Mouse (Mus musculus) c-Kit-negative CD71-positive TER-119-positive erythroid progenitor cells, embryonic 14.5 days (primary cell): ENCODE data around the gene Clp1.

Experiments
- DNase-seq: peaks from one replicate; pipeline ENCODE4 v3.0.0-alpha.2; 2013; ENCODE audit warnings: low read depth, low spot score

Gene Clp1

GRCm38 (mm10) chr2:84714422-84714810 lies 12.7 kb downstream of the Clp1 start:
- no peak for DNase-seq

DNA sequence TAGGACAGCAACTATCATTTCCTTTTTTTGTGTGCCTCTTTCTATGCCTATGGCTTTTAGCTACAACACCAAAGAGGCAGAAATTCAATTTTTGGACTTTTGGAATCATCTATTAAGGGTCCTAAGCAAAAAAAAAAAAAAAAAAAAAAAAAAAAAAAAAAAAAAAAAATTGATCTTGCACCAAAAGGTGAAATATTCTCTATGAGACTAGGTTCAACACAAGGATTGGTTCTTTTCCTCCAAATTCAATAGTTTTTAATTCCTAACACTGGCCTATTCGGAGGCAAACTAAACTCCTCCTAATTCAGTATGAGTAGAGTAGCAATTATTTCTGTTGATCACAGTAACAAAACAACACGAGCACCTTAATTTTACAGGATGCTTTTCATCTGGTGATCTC lies 15.3 kb downstream of the Clp1 start:
- DNase-seq = no peak

- DNase-seq = no peak
Observed at GRCm38 (mm10) chr2:84707523-84707922, 19.6 kb downstream of the Clp1 start.

DNA sequence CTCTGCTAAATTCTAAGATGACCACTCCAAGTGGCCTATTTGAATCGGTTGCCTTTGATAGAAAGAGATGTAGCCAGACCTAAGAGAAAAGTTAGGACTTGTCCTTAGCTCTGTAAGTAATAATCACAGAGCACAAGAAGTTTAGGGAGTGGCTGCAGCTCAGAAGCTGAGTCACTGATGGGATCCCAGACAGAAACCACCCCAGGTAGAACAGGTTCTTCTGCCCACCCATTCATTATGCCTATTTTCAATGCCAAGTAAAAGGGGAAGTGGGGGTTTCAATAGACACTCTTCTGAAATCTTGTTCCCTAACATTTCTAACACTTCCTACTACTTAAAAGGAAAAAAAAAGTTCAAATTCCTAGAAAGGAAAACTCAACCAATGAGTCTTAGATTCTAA lies 21.9 kb downstream of the Clp1 start:
- no peak for DNase-seq

DNA sequence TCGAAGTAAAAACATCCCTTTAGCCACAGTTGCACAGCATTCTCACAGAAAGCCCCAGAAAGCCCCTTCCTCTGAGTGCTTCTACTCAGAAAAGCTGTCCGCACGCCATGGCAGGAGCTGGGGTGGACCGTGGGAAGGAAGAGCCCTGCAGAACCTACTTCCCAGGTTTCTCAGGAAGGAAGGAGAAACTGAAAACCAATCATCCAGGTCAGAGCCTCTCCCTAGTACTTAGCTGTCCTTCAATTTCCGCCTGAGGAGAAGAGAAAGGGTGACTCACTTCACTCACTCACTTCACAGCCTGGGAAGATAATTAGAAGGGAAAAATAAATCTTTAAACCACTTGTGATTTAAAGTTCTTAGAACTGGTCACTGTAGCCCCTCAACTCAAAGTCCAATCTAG lies 22.8 kb downstream of the Clp1 start:
- DNase-seq = no peak

- DNase-seq = no peak
Observed at GRCm38 (mm10) chr2:84703497-84703896, 23.7 kb downstream of the Clp1 start.

DNA sequence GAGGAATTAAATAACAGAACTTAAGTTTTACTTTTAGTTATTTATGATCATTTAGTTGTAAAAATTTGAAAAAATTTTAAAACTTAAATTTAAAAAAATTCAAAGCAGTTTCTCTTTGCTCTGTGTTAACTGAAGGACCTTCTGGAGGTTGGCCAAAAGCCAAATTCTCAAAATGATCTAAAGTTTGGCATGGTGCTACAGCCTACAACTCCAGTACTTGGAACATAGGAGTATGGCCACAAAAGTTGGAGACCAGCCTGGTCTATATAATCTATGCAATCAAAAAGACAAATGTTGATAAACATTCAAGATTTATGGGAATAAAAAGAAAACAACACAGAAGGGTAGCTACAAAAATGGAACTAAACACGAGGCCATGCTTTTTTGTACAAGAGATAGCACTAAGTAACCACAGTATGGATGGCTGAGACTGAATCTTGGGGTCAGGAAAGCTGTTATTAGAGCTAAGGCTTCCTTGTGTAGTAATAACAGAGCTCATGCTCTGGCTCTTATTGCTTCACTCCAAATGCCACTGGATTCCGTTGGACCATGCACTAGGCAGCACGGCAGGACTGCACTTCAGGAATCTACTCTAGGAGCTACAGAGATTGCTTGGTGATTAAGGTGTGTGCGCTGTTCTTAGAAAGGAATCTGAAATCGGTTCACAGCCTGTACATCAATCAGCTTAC lies 32.0 kb downstream of the Clp1 start:
- DNase-seq = no peak

DNA sequence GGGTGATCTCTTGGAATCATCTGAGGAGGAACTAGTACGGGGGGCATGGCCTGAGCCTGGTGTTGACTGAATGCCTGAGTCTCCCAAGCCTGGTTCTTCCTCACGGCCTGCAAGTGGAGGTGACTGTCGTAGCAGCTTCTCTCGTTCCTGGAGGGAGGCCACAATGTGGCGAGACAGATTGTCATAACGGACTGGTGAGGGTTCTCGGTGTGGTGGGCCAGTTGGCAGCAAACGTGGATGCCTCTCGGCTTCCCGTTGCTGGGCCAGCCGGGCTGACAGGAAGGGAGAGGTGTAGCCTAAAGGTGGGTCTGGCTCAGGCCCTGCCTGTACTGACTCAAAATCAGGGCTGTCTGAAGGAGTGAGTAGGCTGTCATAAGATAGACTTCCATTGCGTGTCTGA lies 37.1 kb downstream of the Clp1 start:
- DNase-seq = no peak

- no peak for DNase-seq
Observed at GRCm38 (mm10) chr2:84688080-84688844, 38.9 kb downstream of the Clp1 start.

- peak; percentile 57 for DNase-seq
Observed at GRCm38 (mm10) chr2:84682605-84683183, 44.5 kb downstream of the Clp1 start.

- no peak for DNase-seq
Observed at GRCm38 (mm10) chr2:84679016-84679415, 48.1 kb downstream of the Clp1 start, which contains the start of gene Tmx2. Tmx2 (minus strand) TSS chr2:84679140.

DNA sequence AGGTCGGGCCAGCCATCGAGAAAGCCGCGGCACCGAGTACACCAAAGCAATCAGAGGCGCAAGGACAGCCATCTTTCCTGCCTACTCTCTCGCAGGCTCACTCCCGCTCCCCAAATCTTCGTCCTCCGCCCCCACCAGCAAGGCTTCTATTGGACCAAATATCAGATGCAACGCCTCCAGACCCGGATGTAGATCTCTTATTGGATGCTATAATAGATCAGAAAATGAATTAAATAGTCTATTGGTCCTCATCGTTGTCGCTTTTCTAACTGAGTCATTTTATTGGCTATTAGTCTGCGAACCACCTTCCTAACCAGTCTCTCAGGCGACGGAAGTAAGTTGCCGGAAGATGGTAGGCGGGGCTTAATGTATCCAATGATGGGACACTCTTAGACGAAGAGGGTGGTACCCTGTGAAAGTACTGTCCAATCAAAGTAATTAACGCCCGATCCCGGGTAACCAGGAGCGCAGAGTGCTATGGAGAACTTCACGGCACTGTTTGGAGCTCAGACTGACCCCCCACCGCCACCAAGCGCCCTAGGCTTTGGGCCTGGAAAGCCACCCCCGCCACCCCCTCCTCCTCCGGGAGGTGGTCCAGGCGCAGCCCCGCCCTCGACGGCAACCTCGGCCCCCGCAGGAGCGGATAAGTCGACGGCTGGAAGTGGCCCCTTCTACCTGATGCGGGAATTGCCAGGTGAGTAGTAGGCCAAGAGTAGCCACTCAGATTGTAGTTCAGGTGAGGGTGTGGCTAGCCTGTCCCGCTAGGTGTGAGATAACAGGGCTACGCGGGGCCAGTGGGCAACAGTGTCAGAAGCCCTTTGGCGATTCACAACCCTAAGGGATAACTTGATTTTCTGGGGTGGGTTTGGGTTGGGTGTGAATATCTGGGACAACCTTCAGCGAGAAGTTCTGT lies 48.9 kb downstream of the Clp1 start, which contains the start of the genes Gm28635 and Med19:
Gene Gm28635 (minus strand): TSS at position 74 of the 913 bp plus-strand sequence.
Gene Med19 (plus strand): TSS at position 435 of the 913 bp plus-strand sequence.
- peak; percentile 100 for DNase-seq

DNA sequence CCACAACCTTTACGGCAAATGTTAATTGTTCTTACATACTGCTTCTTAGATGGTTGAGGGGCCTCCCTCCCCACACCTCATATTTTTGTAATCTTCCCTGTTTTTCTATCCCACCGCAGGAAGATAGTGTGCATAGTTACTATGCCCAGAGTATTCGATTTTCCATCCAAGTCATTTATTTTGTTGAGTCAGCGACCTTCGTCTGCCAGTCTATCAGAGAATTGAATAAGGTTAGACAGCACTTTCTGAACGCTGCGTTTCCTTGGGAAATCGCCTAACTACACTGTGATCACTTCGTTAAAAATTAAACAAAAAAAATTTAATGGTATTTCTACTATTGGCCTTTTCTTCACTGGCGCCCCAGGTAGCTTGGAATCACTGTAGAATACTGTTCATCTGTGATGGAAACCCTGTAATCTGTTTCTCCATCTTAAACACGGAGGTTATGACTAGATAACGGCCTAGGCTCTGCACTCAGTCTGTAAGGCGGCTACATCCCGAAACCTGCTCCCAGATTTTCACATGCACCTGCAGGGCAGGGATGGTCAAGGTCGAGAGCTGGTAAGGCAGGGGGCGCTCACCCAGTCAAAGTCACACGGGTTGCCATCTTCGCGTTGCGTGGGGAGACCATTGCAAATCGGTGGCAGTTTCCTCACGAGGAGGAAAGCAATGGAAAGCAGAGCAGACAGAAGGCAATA lies 49.7 kb downstream of the Clp1 start:
- DNase-seq = peak; percentile 30
